Mouse (Mus musculus) gastrocnemius, adult 2 months (tissue): ENCODE results near the gene Fam84b. TPM values are rescaled to one million over a fixed set of nuclear protein-coding genes. Genes with fewer than 3 reads are reported as not detected.

Experiments used
- DNase-seq: peaks from one replicate; pipeline ENCODE4 v3.0.0; 2022
- H3K27ac ChIP-seq: fragments of 200-600 bp; 2 replicates; pipeline ENCODE4 v1.8.1; 2022; ENCODE audit warnings: mild to moderate bottlenecking
- H3K4me3 ChIP-seq: fragments of 200-600 bp; 2 replicates; pipeline ENCODE4 v1.8.1; 2022; ENCODE audit warnings: mild to moderate bottlenecking, moderate library complexity
- CTCF ChIP-seq: fragments of 200-600 bp; IDR thresholded peaks from 2 replicates; pipeline ENCODE4 v1.8.1; 2022; ENCODE audit warnings: antibody characterized with exemption, mild to moderate bottlenecking, moderate library complexity
- intact Hi-C: fragments of 180-260 bp; cut with DNase I; formaldehyde crosslinking; loops from one replicate; pipeline ENCODE4 v1.15.1; 2025
- total RNA-seq, 2 experiments: library from RNA; stranded (reverse); gene quantifications; 2 replicates each; pipeline ENCODE4 v1.2.3; 2021

Fam84b gene
- total RNA-seq, 2 experiments from 2014 or later: 1.3 to 2.0 TPM

GRCm38 (mm10) chr15:60840296-60840670 lies 13.3 kb downstream of the Fam84b start:
- no peak for DNase-seq
- no peak overlapping the region for H3K4me3 ChIP-seq
- TF ChIP-seq CTCF: no peak
- peak overlapping the region; percentile 62; the same call in 1 of the 2 replicates for H3K27ac ChIP-seq
- intact Hi-C loops: no loop called here

DNA sequence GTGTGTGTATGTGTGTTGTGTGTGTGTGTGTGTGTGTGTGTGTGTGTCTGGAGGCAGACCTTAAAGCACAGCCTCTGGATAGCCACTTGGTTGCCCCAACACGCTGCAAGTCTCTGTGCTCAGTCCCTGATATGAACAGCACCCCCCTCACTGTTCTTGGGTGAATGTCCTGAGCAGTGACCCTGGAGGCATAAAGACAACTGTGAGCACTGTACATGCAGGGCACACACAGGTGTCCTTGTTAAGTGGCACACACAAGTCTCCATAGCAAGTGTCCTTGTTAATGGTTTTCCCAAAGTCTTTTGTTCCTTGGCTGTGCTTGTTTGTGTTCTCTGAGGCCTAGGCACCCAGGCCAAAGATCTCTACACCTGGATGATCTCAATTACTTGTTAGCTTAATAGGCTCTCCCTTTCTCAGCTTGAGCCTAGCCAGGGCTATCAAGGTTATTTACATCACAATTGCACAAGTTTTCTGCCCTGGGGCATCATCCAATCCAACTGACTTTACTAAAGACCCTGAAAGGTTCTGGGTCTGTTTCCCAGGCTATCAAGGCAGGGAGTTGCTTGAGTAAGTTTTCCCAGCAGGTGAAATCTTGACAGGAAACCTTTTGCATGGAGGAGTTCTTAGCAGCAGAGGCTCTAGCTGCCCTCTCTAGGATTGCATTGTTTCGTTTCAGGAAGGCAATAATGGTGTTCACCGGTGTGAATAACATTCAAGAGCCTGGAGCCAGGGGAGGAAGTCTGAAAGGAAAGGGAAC lies 13.9 kb downstream of the Fam84b start:
- no peak for DNase-seq
- intact Hi-C loops: no loop called here
- no peak for TF ChIP-seq CTCF
- peak overlapping the region; percentile 68 for H3K27ac ChIP-seq
- H3K4me3 ChIP-seq: no peak overlapping the region

DNA sequence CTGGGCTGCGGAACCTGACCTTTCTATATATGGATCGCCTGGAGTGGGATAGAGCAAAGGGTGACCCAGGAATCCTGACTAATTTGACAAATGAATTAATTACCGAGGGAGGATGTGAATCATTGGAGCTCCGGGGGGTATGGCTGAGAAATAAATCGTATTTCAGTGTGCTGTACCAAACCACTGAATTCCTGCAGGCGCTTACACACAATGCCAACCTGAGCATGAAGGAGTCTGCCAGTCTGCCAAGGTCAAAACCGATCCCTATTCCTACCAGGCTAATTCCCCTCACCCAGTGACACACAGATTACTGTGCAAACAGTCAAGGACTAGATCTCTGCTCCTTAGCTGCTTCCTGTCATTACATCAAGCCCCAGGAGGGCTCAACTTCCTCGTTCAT lies 15.4 kb downstream of the Fam84b start:
- H3K27ac ChIP-seq: no peak overlapping the region
- intact Hi-C loops: no loop called here
- DNase-seq: no peak
- no peak for TF ChIP-seq CTCF
- H3K4me3 ChIP-seq: no peak overlapping the region

DNA sequence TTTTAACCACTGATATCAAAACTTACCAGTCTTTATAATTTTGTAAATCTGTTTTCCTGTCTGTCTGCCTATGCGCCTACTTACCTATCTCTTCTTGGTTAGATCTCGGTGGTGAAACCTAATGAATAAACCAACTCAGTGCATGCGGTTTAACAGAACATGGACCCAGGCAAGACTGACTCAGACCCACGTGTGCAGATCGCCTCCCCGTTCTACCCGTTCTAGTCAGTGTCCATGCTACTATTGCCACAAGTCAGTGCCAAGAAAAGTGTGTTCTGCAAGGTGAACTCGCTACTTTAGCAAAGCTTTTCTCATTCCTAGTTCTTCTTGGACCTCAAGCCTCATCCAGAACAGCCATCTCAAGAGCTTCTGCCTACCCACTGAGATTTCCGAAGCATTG lies 15.9 kb downstream of the Fam84b start:
- DNase-seq: no peak
- Histone ChIP-seq H3K27ac (no peak overlapping the region), H3K4me3 (no peak overlapping the region)
- TF ChIP-seq CTCF: no peak
- intact Hi-C loops: no loop called here

GRCm38 (mm10) chr15:60836321-60836720 lies 17.3 kb downstream of the Fam84b start:
- no peak overlapping the region for H3K27ac ChIP-seq
- no peak for TF ChIP-seq CTCF

GRCm38 (mm10) chr15:60834598-60835571 lies 18.7 kb downstream of the Fam84b start:
- no peak for DNase-seq
- Histone ChIP-seq H3K4me3 (no peak overlapping the region), H3K27ac (no peak overlapping the region)
- intact Hi-C loops: no loop called here
- no peak for TF ChIP-seq CTCF

More at GRCm38 (mm10) chr15:60836321-60836720, 17.3 kb downstream of the Fam84b start:
- no peak overlapping the region for H3K4me3 ChIP-seq
- intact Hi-C loops: no loop called here
- no peak for DNase-seq

DNA sequence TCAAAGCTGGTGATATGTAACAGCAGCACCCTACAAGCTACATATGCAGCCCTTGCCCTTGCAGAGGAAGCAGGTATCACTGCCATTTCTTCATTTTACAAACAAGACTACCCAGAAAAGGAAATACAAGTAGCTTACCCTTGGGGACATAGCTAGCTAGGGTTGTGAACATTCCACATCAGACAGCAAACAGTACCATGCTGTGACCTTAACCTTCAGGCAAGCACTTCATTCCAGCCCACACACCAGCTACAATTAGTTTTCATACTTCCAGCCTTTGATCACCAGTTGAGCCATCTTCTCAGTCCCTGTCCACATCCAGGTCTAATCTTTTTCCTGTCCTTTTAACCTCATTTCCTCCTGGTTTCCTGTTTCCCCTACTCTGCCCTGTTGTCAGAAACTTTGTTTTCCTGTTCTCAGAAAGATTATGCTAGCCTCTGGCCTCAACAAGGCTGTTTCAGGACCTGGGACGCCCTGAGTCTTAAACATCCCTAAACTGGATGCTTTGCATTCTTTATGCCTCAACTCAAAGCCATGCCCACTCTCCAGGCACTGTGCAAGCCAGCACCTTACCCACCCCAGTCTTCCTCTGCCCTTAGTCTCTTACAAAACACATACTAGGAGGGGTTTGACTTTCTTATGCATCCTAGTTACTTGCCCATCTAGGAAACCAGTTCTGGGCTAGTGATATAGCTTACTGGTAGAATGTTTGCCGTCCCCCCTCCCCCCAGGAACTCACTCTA lies 19.9 kb downstream of the Fam84b start:
- Histone ChIP-seq H3K27ac (no peak overlapping the region), H3K4me3 (no peak overlapping the region)
- TF ChIP-seq CTCF: no peak
- DNase-seq: no peak
- intact Hi-C loops: no loop called here

DNA sequence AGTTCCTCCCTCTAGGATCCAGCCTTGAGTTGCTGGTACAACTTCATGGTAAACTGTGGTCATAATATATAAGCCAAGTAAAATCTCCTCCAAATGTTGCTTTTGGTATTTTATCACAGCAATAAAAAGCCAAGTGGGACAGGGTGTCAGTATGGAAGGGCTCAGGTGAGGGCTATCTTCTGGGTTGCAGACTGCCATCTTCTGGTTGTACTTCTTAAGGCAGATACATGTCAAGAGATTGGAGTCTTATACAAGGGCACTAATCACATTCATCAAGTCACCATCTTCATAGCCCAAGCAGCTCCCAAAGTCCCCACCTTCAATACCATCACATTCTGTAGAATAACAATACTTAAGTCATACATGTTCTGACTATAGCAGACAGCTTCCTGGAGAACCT lies 21.0 kb downstream of the Fam84b start:
- DNase-seq: no peak
- peak; percentile 35; the same call in 1 of the 2 replicates for TF ChIP-seq CTCF
- Histone ChIP-seq H3K4me3 (no peak overlapping the region), H3K27ac (no peak overlapping the region)
- intact Hi-C loops: no loop called here

GRCm38 (mm10) chr15:60826226-60826625 lies 27.4 kb downstream of the Fam84b start:
- no peak for TF ChIP-seq CTCF
- Histone ChIP-seq H3K4me3 (no peak overlapping the region), H3K27ac (no peak overlapping the region)
- intact Hi-C loops: no loop called here
- no peak for DNase-seq

DNA sequence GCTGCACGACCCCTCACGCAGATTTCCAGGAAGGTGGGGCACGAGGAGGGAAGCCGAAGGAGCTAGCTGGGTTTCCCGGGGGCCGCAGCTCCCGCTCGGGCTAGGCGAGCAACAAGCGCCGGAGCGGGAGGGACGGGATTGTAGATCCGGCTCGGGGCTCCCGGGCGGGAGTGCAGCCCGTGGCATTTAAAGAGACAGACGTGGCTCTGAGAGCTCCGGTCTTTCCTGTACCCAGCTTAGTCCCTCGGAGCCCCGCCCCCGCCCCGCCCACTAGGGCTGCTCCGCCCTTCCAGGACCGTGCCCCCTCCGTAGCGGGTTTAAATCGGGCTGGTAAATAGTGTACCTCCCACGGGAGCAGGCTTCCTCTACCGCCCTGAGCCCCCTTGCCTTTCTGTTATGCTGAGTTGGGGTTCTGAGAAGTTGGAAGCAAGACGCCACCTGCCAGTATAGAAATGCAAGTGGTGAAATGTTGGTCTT lies 28.8 kb downstream of the Fam84b start:
- TF ChIP-seq CTCF: no peak
- Histone ChIP-seq H3K4me3 (peak overlapping the region; percentile 84), H3K27ac (peak overlapping the region; percentile 91)
- intact Hi-C loops: loop anchor here (5.0 kb wide), 2 partner anchors 68 to 183 kb away; no protein-coding TSS in a partner anchor
- peak; percentile 92 for DNase-seq

- Histone ChIP-seq H3K27ac (peak overlapping the region; percentile 91), H3K4me3 (peak overlapping the region; percentile 84)
- TF ChIP-seq CTCF: no peak
- intact Hi-C loops: loop anchor here (5.0 kb wide), 2 partner anchors 68 to 183 kb away; no protein-coding TSS in a partner anchor
- DNase-seq: peak; percentile 35
Measured at GRCm38 (mm10) chr15:60823870-60824709, 29.5 kb downstream of the Fam84b start.

DNA sequence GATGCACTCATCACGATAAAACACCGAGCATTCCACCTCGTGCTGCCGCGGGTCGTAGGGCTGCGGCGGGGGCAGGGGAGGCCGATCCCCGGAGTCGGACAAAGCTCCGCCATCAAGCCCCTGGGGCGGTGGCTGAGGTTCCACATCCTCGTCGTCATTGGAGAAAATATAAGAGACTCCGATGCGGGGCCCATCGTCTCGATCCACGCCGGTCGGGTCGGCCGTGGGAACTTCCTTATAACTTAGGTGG lies 30.0 kb downstream of the Fam84b start:
- intact Hi-C loops: loop anchor here (5.0 kb wide), 2 partner anchors 69 to 184 kb away; no protein-coding TSS in a partner anchor
- H3K4me3 ChIP-seq: peak overlapping the region; percentile 84
- no peak for DNase-seq
- H3K27ac ChIP-seq: peak overlapping the region; percentile 91
- TF ChIP-seq CTCF: no peak
